Mouse (Mus musculus) C2C12 (cell line): ENCODE results near the gene Bhlha15.

Source experiments
- CTCF ChIP-seq: IDR thresholded peaks from one replicate; pipeline ENCODE4 v1.5.1; 2011; ENCODE audit not compliant: control insufficient read depth, insufficient read depth, insufficient read length
- MAX ChIP-seq: IDR thresholded peaks from one replicate; pipeline ENCODE4 v1.6.1; 2011; ENCODE audit warnings: mild to moderate bottlenecking, control low read depth
- MYOD1 ChIP-seq: IDR thresholded peaks from one replicate; pipeline ENCODE4 v1.6.1; 2011; ENCODE audit warnings: low read depth; ENCODE audit not compliant: control insufficient read depth, insufficient read length
- MYOG ChIP-seq: IDR thresholded peaks from one replicate; pipeline ENCODE4 v1.6.1; 2011; ENCODE audit not compliant: control insufficient read depth, insufficient read length; ENCODE audit errors: extremely low read depth
- USF1 ChIP-seq: IDR thresholded peaks from one replicate; pipeline ENCODE4 v1.6.1; 2011; ENCODE audit warnings: low read depth, mild to moderate bottlenecking, control low read depth, moderate library complexity

DNA sequence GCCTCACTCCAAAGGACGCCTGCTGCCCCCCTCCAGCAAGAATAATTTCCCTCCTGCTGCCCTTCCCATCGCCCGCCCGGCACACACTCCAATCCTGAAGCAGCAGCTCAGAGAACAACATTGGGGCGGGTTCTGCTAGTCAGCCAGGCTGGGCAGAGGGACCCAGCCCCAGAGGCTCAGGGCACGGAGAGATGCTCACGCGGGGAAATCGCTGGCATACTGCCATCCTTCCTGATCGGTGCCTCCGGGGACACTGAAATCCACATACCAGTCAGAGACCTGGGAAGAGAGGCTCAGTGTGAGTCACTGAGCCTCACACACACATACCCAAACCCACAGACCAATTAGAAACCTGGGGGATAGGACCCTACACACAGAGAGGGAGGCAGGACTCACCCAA lies 10.5 kb downstream of the Bhlha15 start:
- TF ChIP-seq CTCF: no peak
- no peak for TF ChIP-seq USF1
- no peak for TF ChIP-seq MYOG
- TF ChIP-seq MYOD1: no peak
- TF ChIP-seq MAX: no peak
